Mouse (Mus musculus) hindbrain, embryonic 13.5 days (tissue): ENCODE measurements at regions not wholly inside any gene's neighbourhood (a gene's known extent, or its start where the extent isn't known, plus 50 kb on each side); places are given as distances from the start of the nearest gene placed in this dataset.
A peak's percentile ranks its signal among the peaks of the same experiment; 100 is the strongest.

Source experiments
- ATAC-seq: fragments of 200-750 bp; cut with Nextera tagmentation; 2 replicates; pipeline ENCODE4 v1.8.0; 2017; ENCODE audit warnings: moderate TSS enrichment; ENCODE audit not compliant: low FRiP score
- H3K27ac ChIP-seq: fragments of 300-500 bp; sonication (generic); 2 replicates; pipeline ENCODE4 v1.5.1; 2015; ENCODE audit warnings: inconsistent platforms, mild to moderate bottlenecking, moderate library complexity
- H3K27me3 ChIP-seq: fragments of 300-500 bp; sonication (generic); 2 replicates; pipeline ENCODE4 v1.6.1; 2015; ENCODE audit warnings: mild to moderate bottlenecking, inconsistent platforms
- H3K36me3 ChIP-seq: fragments of 300-500 bp; sonication (generic); 2 replicates; pipeline ENCODE4 v1.6.1; 2015; ENCODE audit warnings: mild to moderate bottlenecking, inconsistent platforms
- H3K4me1 ChIP-seq: fragments of 300-500 bp; sonication (generic); replicated peaks from 2 replicates; pipeline ENCODE4 v1.6.1; 2015; ENCODE audit warnings: inconsistent platforms
- H3K4me2 ChIP-seq: fragments of 300-500 bp; sonication (generic); 2 replicates; pipeline ENCODE4 v1.6.1; 2015; ENCODE audit warnings: inconsistent platforms, mild to moderate bottlenecking, moderate library complexity
- H3K4me3 ChIP-seq: fragments of 300-500 bp; sonication (generic); 2 replicates; pipeline ENCODE4 v1.5.1; 2015; ENCODE audit warnings: mild to moderate bottlenecking, inconsistent platforms
- H3K9ac ChIP-seq: fragments of 300-500 bp; sonication (generic); 2 replicates; pipeline ENCODE4 v1.6.1; 2015; ENCODE audit warnings: mild to moderate bottlenecking, inconsistent platforms
- H3K9me3 ChIP-seq: fragments of 300-500 bp; sonication (generic); 2 replicates; pipeline ENCODE4 v1.6.1; 2016; ENCODE audit warnings: inconsistent platforms
- WGBS: fragments of 180-500 bp; shearing (Covaris S2); methylation state at CpG from one replicate; pipeline ENCODE4 v1.1.7; 2015; 5-methylcytosine and 5-hydroxymethylcytosine counted together

DNA sequence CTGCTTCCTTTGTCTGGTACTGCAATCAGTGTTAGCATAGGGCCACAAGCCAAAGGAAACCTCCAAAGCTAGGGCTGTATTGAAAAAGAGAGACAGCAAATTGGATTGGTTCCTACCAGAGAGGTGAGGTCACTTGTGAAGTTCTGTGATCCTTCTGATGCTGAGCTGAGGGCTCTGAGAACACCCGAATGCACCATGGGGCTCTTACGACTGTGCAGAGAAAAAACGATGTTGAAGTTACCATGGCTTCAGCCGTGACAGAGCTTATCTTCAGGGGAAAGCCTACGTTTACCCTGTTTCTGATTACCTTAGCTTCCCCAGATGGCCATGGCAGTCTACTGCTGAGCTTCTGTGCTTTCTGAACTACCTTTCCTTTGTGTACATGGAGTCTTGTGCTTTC, 53.9 kb upstream of the Fmo9 start:
- Histone ChIP-seq H3K27me3 (no peaks in the 10 kb centered on the region), H3K4me2 (no peak overlapping the region), H3K27ac (no peak overlapping the region), H3K4me3 (no peak overlapping the region), H3K4me1 (no peaks in the 10 kb centered on the region), H3K36me3 (no peaks in the 10 kb centered on the region), H3K9me3 (no peaks in the 10 kb centered on the region), H3K9ac (no peak overlapping the region)
- ATAC-seq = no peak
- 78% methylated on average over 5 of the region's 5 CpGs for WGBS

DNA sequence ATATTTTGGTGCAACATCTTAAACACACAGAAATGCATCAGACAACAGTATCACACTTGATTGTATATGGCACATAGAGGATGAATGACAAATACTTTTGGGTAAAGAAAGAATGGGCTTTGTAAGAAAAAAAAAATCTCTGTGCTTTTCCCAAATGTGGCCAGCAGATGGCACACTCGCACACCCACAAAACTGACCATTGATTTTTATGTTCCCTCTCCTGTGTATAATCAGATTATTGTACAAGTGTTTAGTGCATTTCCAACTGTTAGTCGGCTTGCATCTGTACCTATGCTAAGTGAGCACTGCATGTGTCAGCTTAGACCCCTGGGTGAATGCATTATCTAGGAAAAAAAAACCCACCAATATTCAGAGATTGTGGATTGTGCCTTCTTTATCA, 56.4 kb upstream of the Fmo9 start:
- Histone ChIP-seq H3K4me2 (no peak overlapping the region), H3K4me3 (no peak overlapping the region), H3K4me1 (no peaks in the 10 kb centered on the region), H3K9me3 (no peaks in the 10 kb centered on the region), H3K27me3 (no peaks in the 10 kb centered on the region), H3K27ac (no peak overlapping the region), H3K9ac (no peak overlapping the region), H3K36me3 (no peaks in the 10 kb centered on the region)
- ATAC-seq = no peak
- 7% methylated on average over 2 of the region's 2 CpGs for WGBS

DNA sequence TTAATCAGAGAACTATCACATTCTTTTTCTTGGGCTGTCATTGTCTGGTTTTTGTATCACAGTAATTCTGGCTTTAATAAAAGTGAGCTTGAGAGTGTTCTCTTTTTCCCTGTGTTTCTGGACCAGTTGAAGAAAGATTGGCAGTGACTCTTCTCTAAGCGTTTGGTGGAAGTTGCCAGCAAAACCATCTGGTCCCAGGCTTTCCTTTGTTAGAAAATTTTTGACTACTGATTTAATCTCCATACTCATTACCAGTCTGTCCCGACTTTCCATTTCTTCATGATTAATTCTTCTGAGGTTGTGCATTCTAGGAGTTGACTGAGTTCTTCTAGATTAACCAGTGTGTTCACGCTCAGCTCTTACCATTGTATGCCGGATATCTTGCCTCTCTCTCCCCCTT, 68.6 kb upstream of the Fmo9 start:
- no peak overlapping the region for H3K9ac ChIP-seq
- no peaks in the 10 kb centered on the region for H3K4me1 ChIP-seq
- 70% methylated on average over 4 of the region's 4 CpGs for WGBS
- H3K27ac ChIP-seq = no peak overlapping the region
- ATAC-seq = no peak
- H3K4me3 ChIP-seq = no peak overlapping the region
- H3K27me3 ChIP-seq = no peaks in the 10 kb centered on the region
- H3K9me3 ChIP-seq = no peaks in the 10 kb centered on the region
- no peaks in the 10 kb centered on the region for H3K36me3 ChIP-seq
- no peak overlapping the region for H3K4me2 ChIP-seq

GRCm38 (mm10) chr1:166750777-166751176, 69.1 kb upstream of the Fmo9 start:
- Histone ChIP-seq H3K27me3 (no peaks in the 10 kb centered on the region), H3K4me1 (no peaks in the 10 kb centered on the region), H3K27ac (no peak overlapping the region), H3K4me3 (no peak overlapping the region), H3K4me2 (no peak overlapping the region), H3K9ac (no peak overlapping the region), H3K9me3 (no peaks in the 10 kb centered on the region), H3K36me3 (no peaks in the 10 kb centered on the region)
- ATAC-seq = no peak
- 85% methylated on average over 4 of the region's 4 CpGs for WGBS

DNA sequence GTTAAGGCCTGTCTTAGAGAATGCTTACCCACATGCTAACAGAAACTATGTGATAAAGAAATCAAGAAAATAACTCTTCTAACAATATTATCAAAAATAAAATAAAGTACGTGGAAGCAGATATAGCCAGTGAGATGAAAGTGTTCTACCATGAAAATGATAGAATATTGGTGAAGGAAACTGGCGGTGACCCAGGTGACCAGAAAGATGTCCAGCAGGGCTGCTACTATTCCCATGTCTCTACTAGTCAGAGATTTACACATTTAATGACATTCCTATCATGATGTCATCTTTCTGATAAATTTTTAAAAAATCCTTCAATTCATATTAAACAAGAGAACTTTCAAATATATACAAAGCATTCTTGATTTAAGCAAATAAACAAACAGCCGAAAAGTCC, 69.8 kb upstream of the Fmo9 start:
- no peaks in the 10 kb centered on the region for H3K36me3 ChIP-seq
- H3K4me3 ChIP-seq = no peak overlapping the region
- no peak overlapping the region for H3K27ac ChIP-seq
- no peak overlapping the region for H3K9ac ChIP-seq
- WGBS = 93% methylated on average over 3 of the region's 3 CpGs
- no peaks in the 10 kb centered on the region for H3K4me1 ChIP-seq
- no peak overlapping the region for H3K4me2 ChIP-seq
- no peak for ATAC-seq
- H3K9me3 ChIP-seq = no peaks in the 10 kb centered on the region
- no peaks in the 10 kb centered on the region for H3K27me3 ChIP-seq

DNA sequence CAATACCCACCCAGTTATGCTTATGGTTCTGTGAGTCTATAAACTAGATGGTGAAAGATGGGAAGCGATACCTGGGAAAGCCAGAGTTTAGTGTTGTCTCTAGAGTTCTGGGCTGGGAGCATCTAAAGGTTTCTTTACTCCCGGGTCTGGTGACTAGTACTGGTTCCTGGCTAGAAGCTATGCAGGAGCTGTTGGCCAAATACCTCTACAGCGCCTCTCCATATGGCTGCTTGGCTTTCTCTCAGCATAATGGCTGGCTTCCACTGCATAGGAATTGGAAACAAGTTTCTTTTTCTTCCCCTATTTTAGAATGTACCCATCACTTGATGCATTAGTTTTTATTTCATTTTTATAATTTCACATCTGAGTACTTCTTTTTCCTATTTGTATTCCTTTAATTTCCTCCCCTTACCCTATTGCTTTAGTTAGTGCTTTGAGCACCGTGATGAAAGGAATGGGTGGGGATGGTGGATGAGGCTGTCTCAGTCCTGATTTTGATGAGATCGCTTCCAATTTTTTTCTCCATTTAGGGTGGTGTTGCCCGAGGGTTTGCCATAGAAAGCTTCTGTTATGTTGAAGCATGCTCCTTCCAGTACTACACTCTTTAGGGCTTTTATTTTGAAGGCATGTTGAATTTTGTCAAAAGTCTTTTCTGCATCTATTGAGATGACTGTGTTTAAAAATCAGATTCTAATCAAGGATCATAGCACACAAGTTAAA, 71.5 kb upstream of the Fmo9 start:
- Histone ChIP-seq H3K27ac (no peak overlapping the region), H3K4me1 (no peaks in the 10 kb centered on the region), H3K36me3 (no peaks in the 10 kb centered on the region), H3K4me3 (no peak overlapping the region), H3K27me3 (no peaks in the 10 kb centered on the region), H3K9ac (no peak overlapping the region), H3K4me2 (no peak overlapping the region), H3K9me3 (no peaks in the 10 kb centered on the region)
- WGBS = 87% methylated on average over 6 of the region's 6 CpGs
- no peak for ATAC-seq

- no peak overlapping the region for H3K4me2 ChIP-seq
- no peaks in the 10 kb centered on the region for H3K27me3 ChIP-seq
- 74% methylated on average over 2 of the region's 2 CpGs for WGBS
- ATAC-seq = no peak
- H3K9me3 ChIP-seq = no peaks in the 10 kb centered on the region
- no peak overlapping the region for H3K9ac ChIP-seq
- H3K27ac ChIP-seq = no peak overlapping the region
- H3K4me3 ChIP-seq = no peak overlapping the region
- no peaks in the 10 kb centered on the region for H3K36me3 ChIP-seq
- H3K4me1 ChIP-seq = no peaks in the 10 kb centered on the region
Observed at GRCm38 (mm10) chr1:166758987-166759386, 77.3 kb upstream of the Fmo9 start.

DNA sequence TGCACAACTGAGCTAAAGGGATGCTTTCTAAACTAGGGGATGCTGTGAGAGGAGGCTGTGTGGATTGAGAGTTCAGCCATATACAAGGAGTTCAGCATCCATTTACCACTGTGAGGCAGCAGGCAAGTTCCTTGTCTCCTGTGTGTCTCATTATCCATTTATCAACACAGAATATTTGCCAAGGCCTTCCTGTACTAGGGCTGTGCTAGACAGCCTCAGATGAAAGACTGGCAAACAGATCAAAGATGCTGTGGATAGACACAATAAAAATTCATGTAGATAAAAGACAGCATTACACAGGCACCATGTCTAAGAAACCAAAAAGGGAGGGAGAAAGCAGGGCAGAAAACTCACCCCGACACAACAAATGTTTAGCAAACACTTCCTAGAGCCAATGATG, 91.5 kb upstream of the Fmo9 start:
- Histone ChIP-seq H3K4me2 (no peak overlapping the region), H3K27ac (no peak overlapping the region), H3K9ac (no peak overlapping the region), H3K27me3 (no peaks in the 10 kb centered on the region), H3K4me1 (no peaks in the 10 kb centered on the region), H3K36me3 (no peaks in the 10 kb centered on the region), H3K4me3 (no peak overlapping the region), H3K9me3 (0 out of 2 replicates have a peak, but pooled peaks cover 3% of the 10 kb centered on the region)
- WGBS = 97% methylated on average over 1 of the region's 1 CpGs
- ATAC-seq = no peak

GRCm38 (mm10) chr1:166782106-166782505, 100.5 kb upstream of the Fmo9 start:
- Histone ChIP-seq H3K36me3 (no peaks in the 10 kb centered on the region), H3K4me2 (no peak overlapping the region), H3K9ac (no peak overlapping the region), H3K27ac (no peak overlapping the region), H3K4me3 (no peak overlapping the region), H3K9me3 (no peaks in the 10 kb centered on the region), H3K27me3 (no peaks in the 10 kb centered on the region), H3K4me1 (no peaks in the 10 kb centered on the region)
- 50% methylated on average over 1 of the region's 1 CpGs for WGBS
- ATAC-seq = peak; percentile 54; the same call in 1 of the 2 replicates

GRCm38 (mm10) chr1:166787945-166788344, 106.3 kb upstream of the Fmo9 start:
- Histone ChIP-seq H3K9ac (no peak overlapping the region), H3K4me2 (no peak overlapping the region), H3K36me3 (no peaks in the 10 kb centered on the region), H3K4me1 (no peaks in the 10 kb centered on the region), H3K27me3 (no peaks in the 10 kb centered on the region), H3K27ac (no peak overlapping the region), H3K9me3 (no peaks in the 10 kb centered on the region), H3K4me3 (no peak overlapping the region)
- 85% methylated on average over 1 of the region's 1 CpGs for whole genome bisulfite sequencing
- no peak for ATAC-seq

DNA sequence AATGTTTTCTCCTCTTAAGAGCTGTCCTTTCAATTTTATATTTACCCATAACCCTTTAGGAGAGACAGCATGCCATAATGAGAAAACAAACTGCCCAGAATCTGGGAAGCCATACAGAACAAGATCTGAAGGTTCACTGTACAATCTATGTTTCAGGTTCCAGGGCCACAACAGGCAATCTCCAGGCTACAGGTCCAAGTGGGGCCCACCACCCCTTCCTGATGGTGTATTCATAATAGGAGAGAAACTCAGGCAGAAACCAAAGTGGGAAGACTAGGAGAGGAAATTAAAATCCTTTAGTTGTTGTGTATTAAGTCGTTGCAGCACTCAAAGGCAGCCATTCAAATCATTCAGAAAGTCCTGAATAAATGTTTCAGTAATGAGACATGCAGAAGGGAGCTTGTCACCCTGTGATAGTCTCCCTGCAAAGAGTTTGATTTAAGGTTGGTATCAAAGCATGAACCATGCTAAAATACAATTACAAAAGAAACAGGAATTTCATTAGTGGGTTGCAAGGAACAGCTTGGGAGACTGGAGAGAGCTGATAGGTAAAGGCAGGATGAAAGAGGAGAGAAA, 107.3 kb upstream of the Fmo9 start:
- no peaks in the 10 kb centered on the region for H3K27me3 ChIP-seq
- H3K9ac ChIP-seq = no peak overlapping the region
- no peaks in the 10 kb centered on the region for H3K36me3 ChIP-seq
- WGBS = 21% methylated on average over 1 of the region's 1 CpGs
- no peaks in the 10 kb centered on the region for H3K9me3 ChIP-seq
- H3K4me2 ChIP-seq = no peak overlapping the region
- ATAC-seq = no peak
- H3K4me3 ChIP-seq = no peak overlapping the region
- no peaks in the 10 kb centered on the region for H3K4me1 ChIP-seq
- peak overlapping the region; percentile 10; the same call in 1 of the 2 replicates for H3K27ac ChIP-seq

GRCm38 (mm10) chr1:166793052-166793716, 111.5 kb upstream of the Fmo9 start:
- no peak overlapping the region for H3K9ac ChIP-seq
- 85% methylated on average over 6 of the region's 6 CpGs for WGBS
- H3K4me2 ChIP-seq = no peak overlapping the region
- H3K4me1 ChIP-seq = peaks cover 14% of the 10 kb centered on the region; the same call in 1 of the 2 replicates
- no peak overlapping the region for H3K27ac ChIP-seq
- no peaks in the 10 kb centered on the region for H3K36me3 ChIP-seq
- H3K4me3 ChIP-seq = no peak overlapping the region
- H3K27me3 ChIP-seq = no peaks in the 10 kb centered on the region
- H3K9me3 ChIP-seq = no peaks in the 10 kb centered on the region
- ATAC-seq = no peak

DNA sequence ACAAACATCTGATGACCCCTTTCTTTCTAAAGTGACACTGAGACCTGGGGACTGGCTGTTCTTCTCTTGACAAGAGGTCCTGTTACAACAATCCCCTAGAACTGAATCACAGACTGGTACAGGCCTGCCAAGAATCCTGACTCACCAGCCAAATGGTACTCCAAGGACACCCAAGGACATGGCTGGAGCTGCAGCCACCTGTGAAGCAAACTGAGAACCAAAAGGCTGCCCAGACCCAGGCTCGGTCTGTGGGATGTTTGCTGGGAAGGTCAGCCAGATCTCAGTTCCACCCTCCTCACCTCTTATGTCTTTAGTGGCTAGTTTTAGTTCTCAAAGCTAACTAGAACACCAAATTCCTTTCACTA, 112.1 kb upstream of the Fmo9 start:
- Histone ChIP-seq H3K9me3 (no peaks in the 10 kb centered on the region), H3K4me2 (no peak overlapping the region), H3K36me3 (no peaks in the 10 kb centered on the region), H3K27me3 (no peaks in the 10 kb centered on the region), H3K9ac (no peak overlapping the region), H3K27ac (no peak overlapping the region), H3K4me3 (no peak overlapping the region), H3K4me1 (peaks cover 14% of the 10 kb centered on the region; the same call in 1 of the 2 replicates)
- 92% methylated on average over 1 of the region's 1 CpGs for WGBS
- ATAC-seq = no peak
